Mouse (Mus musculus) adrenal gland, adult 10 weeks (tissue): ENCODE measurements around the gene Zfp341. TPM values are rescaled to one million over a fixed set of nuclear protein-coding genes. Genes with fewer than 3 reads are reported as not detected.

Source experiments
- polyA plus RNA-seq: library from polyadenylated mRNA; stranded (reverse); fragments of 350-450 nt; fragmentation: Illumina TruSeq; extraction: RNeasy Lipid Tissue Mini Kit (QIAGEN cat#74804); gene quantifications from one replicate; pipeline ENCODE4 v1.2.3, GENCODE M21; 2014; ENCODE audit warnings: low read depth, low replicate concordance

The Zfp341 gene
- not detected for polyA plus RNA-seq

DNA sequence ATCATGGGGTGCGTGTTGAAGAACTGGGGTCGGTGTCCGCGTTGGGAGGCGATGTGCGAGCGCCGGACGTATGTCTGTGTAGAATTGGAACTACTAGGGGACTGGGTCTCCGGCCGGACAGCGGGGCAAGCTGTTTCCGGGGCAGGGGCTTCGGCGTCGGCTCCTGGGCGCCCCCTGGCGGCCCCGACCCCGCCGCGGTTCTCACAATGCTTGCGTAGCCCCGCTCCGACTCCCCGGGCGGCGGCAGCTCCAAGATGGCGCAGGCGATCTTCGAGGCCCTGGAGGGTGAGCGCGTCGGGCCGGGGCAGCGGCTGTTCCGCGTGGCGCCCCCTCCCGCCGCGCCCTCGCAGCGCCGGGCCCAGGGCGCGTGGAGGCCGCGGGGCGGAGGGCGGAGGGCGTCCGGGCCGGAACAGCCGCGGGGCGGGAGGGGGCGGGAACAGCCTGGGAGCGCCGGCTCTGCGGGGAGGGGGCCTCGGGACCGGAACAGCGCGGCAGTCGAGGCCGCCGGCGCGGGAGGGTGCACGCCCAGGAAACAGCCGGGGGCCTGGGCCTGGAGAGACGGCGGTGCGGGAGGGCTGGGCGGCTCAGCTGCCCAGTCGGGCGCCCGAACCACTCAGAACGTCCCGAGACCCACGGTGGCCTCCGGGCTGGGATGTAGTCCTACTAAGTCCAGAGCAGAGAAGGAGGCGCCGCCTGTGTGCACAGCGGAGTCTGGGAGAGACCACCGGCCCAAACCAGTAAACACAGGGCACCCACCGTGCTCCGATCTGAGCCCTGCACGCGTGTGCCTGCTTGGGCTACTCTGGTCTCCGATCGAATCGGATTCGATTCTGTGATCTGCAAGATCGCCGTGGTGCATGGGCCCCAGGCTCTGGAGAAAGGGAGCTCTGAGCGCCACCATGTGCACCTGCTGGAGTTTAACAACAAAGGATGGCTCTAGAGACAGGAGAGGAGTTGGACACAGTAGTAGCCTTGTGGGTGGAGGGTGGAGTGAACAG is at the start of gene Zfp341, which contains the start of gene 4930519P11Rik:
TSS of gene Zfp341 (plus strand) at position 180 of the 998 bp plus-strand sequence.
TSS of gene 4930519P11Rik (minus strand) at position 320 of the 998 bp plus-strand sequence.

DNA sequence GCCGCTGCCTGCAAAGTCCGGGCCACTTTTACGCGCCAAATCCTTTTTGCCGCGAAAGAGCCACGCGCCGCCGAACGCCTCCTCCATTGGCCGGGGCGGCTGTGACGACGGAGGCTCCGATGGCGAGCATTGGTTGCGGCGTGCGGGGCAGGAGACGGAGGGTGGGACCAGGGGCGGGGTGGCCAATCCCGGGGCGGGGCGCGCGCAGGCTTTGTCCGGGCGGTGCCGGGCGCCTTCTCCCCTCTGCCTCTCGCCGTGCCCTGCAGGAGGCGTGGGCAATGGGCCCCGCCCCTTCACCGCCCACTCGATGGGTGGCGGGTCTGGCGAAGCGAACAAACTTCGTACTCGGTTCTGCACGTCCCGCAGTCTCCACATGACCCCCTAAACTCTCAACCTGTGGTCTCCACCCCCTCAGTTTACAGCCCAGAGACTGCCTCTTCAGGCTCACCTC is 43.2 kb upstream of the Zfp341 start, which contains the start of gene E2f1:
TSS of gene E2f1 (minus strand) at position 57 of the 451 bp plus-strand sequence.

DNA sequence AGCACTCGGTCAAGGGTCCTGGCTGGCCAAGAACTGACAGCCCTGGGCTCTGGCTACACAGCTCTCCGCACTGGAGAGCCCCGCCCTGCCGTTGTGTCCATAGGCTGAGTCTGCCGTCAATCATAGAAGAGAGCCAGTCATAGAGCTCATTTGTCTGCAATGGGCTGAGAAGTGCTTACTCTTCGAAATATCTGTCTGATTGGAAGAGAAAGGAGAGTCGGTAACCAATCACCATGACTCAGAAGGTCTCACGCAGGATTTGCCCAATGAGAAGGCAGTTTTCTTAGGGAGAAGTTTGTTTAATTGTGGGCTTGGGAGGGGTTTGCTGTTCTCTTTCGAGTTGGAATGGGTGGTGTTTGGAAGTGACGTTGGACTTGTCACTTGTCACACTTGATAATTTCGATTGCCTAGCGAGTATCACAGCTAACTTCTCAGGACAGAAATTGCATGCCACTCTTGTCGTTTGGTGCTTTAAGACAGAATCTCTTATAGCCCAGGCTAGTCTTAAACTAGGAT is 9.4 kb upstream of the Zfp341 start, which contains the start of gene Pxmp4:
TSS of gene Pxmp4 (minus strand) at position 71 of the 516 bp plus-strand sequence.

DNA sequence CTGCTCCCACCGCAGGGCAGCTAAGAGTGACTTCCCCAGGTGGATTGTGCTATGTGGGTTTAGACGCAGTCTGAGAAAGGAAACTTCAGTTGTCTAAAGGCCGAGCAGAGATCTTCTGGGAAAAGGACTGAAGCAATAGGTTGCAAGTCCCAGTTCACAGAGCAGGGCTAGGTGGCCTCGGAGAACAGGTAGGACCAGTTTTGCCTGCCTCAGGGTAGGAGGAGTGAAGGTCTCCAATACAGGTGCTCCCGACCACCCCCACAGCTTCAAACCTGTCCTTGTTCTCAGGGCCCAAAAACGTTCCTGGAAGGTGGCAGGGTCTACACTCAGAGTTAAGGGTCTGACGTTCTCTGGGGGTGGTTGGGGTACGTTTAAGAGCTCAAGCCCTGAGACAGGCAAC is 38.3 kb downstream of the Zfp341 start, which contains the start of gene Chmp4b:
TSS of gene Chmp4b (plus strand) at position 343 of the 400 bp plus-strand sequence.

Other genes with a start within 250 kb of the Zfp341 start
- 8.8 TPM for gene Cdk5rap1, start 240.3 kb upstream of the Zfp341 start, polyA plus RNA-seq
- 0.29 TPM for gene Snta1, start 205.2 kb upstream of the Zfp341 start, polyA plus RNA-seq
- 27.1 TPM for gene Cbfa2t2, start 176.8 kb upstream of the Zfp341 start, polyA plus RNA-seq
- not detected for gene 1700003F12Rik, start 66.2 kb upstream of the Zfp341 start, polyA plus RNA-seq
- not detected for gene Actl10, start 61.5 kb upstream of the Zfp341 start, polyA plus RNA-seq
- not detected for gene Necab3, start 54.4 kb upstream of the Zfp341 start, polyA plus RNA-seq
- gene E2f1, start 43.4 kb upstream of the Zfp341 start, polyA plus RNA-seq: 0.87 TPM
- gene Pxmp4, start 9.6 kb upstream of the Zfp341 start, polyA plus RNA-seq: 12.5 TPM
- gene 4930519P11Rik, start 140 bp downstream of the Zfp341 start, polyA plus RNA-seq: not detected
- 131 TPM for gene Chmp4b, start 38.4 kb downstream of the Zfp341 start, polyA plus RNA-seq
- gene Gm14214, start 156.7 kb downstream of the Zfp341 start, polyA plus RNA-seq: not detected
- 140 TPM for gene Raly, start 177.8 kb downstream of the Zfp341 start, polyA plus RNA-seq
- not detected for gene a, start 178.1 kb downstream of the Zfp341 start, polyA plus RNA-seq